Mouse (Mus musculus) inflammation-experienced regulatory T-cells, adult 6 months (primary cell): Measurements from ENCODE around the gene Enpep. TPM values are rescaled to one million over a fixed set of nuclear protein-coding genes. Genes with fewer than 3 reads are reported as not detected.
A peak's percentile ranks its signal among the peaks of the same experiment; 100 is the strongest.

Experiments used
- ATAC-seq: one replicate; pipeline ENCODE4 v1.8.0; 2017
- polyA plus RNA-seq, 3 experiments: library from polyadenylated mRNA; unstranded; fragments of 100-300 nt; shearing (Covaris generic); gene quantifications; one replicate each; pipeline ENCODE4 v1.2.1; 2017

Gene Enpep
- polyA plus RNA-seq, 3 experiments from 2014 or later, result not detected

DNA sequence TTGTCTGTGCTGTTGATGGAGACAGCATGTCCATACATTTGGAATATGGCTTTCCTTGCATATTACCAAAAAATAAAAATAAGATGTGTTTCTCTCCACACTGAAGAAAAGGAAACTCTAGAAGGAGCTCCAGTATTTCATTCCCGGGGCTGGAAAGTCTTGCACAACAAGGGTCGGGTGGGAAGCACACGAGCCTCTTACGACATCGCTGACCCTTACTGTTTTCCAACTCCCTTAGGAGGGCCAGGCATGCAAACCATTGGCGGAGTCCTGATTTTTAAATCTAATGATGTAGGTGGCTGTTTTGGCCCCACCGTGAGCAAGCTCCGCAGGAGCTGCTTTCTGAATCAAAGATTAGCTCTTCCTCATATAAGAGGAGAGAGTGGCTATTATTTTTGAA lies 20.6 kb downstream of the Enpep start:
- no peak for ATAC-seq

DNA sequence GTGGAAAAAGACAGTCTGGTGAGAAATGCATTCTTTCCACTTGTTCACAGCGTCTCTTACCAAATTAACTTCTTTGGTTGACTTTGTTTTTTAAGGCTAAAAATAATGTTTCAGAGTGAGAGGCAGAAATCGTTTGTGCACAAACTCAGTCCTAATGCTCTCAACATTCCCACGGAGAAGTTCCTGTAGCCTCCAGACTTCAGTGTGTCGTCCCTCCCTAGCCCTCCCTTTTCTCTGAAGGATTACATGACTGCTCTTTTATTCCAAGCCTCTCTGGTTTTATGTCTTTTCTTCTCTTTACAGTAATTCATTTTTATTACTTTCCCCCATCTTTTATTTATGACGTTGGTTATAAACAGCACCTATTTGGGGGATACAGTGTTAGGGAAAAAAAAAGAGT lies 22.6 kb downstream of the Enpep start:
- no peak for ATAC-seq

GRCm38 (mm10) chr3:129308876-129309275 lies 23.6 kb downstream of the Enpep start:
- ATAC-seq, result no peak

DNA sequence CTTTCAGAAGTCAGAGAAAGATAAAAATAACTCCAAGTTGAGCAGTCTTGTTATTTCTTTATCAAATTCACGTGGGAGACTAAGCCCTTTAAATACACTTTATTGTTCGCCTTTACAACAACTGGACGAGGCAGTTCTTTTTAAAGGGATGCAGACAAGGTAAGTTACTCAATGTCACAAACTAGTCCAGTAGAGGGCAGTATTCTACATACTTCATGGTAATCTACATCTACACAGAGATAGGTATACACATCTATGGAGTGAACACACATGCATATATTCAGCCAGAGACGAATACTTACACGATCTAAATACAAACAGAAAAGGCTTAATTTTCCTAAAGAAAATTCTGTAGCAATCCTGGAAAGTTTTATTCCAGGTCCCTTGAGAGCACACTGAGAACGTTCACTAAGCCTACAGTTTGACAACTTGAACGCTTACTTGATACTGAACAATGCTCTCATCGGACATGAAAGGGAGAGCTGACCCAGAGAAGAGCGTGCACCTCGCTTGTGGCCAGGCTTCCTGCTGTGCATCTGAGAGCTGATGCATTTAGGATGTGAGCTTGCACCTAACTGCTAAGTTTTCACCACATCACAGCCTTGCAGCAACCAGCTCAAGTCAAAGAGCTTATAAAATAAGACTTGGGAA lies 24.3 kb downstream of the Enpep start:
- ATAC-seq, result peak; percentile 83

- peak; percentile 55 for ATAC-seq
These were observed 28.6 kb downstream of the Enpep start for GRCm38 (mm10) chr3:129303941-129304340.

DNA sequence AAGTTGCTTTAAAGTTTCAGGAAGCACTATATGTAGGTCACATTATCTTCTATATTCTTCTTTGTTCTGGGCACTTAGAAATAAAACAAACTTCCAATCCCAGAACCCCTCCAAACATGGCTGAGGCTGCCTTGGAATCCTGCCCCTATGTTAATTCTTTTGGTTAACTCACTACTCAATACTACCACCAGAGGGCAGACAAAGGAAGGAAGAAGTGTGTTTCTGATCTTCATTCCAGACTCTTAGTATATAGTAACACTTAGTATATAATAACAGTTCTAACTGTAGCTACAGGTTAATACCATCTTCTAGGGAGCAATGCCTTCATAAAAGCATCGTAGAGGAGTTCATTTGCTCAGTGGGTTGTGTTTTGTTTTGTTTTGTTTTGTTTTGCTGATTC lies 32.6 kb downstream of the Enpep start:
- ATAC-seq, result peak; percentile 78

DNA sequence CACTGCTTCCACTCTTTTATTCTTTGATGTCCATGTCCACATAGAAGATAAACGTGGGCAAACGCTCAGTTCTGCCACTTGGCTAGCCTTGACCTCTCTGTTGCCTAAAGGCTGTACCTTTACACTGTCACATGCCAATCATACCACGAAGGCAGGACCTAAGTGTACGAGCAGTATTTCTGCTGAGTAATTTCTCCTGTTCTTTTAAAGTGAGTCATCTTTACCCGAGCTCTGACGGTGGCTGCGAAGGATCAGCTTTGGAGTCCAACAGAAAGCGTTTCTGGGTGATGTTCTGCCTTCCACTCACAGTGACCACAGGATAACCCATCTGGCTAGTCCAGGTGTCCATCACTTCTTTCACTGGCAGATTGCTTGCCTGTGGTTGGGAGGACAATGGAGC lies 33.9 kb downstream of the Enpep start:
- no peak for ATAC-seq

DNA sequence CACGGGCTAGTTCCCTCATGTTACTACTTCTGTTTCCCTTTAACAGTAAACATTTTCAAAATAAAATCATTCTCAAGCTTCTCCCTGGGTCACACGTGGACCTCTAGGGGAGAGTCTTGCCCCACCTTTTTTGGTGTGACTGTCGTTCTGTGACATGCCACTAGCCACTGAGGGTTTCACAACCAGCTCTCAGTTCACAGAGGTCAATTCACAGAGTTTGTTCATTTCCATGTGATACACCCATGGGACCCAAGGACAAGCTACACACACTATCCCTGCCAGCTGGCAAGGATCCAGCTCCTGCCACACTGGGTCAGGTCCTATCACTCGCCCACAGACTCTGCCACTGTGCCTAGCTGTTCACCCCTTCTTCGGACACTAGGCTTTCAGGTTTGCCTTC lies 35.5 kb downstream of the Enpep start:
- no peak for ATAC-seq

DNA sequence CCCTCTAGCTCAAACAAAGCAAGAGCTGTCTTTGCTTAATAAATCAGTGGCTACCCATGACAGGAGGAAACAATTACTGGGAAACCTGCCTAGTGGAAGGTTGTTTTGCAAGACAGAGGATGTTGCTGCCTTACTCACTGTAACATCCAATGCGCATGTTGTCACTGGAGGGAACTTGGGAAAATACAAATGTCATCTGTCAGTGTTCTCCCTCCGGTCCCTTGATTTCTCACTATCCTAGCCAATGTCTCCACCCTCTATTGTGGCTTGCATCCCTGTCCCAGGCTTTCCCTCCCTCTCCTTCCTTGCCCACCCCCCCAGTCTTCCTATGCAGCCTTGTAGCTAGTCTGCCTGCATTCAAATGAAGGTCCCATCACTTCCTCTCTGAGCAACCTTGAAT lies 36.6 kb downstream of the Enpep start:
- ATAC-seq, result no peak

DNA sequence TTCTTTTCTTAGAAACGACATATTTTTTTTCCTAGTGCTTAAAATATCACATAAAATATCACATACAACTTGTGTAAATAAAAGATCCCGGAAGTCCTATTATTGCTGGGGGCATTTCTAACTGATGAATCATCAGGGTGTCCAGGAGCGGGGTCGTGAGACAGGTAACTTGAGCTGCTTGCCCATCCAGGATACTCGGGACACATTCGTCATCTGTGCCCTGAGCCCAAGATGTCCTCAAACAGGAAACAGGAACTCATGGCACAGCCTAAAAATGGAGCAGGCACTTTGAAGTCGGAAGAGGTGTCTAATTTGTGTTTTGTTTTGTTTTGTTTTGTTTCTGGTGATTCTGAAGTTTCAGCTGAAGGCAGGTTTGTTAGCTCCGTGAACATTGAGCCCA lies 43.0 kb downstream of the Enpep start:
- ATAC-seq, result no peak

GRCm38 (mm10) chr3:129287140-129287539 lies 45.4 kb downstream of the Enpep start:
- ATAC-seq, result no peak

DNA sequence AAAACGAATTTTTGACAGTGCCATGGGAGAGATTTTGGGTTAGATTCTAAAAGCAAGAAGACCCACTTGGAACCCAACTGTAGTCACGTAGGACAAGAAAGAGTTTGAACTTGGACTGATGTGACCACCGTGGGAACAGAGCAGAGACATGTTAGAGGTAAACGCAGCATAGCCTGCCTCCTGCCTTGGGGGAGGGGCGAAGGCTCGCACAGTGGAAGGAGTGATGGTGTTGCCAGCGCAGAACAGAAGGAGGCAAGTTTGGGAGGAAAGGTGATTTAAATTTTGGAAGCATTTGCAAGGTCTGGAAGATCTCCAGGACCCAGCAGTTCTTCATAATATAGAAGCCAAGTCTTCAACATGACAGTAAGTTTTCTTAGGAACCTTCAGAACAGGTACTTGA lies 46.1 kb downstream of the Enpep start:
- no peak for ATAC-seq

GRCm38 (mm10) chr3:129284326-129284725 lies 48.2 kb downstream of the Enpep start:
- no peak for ATAC-seq

- no peak for ATAC-seq
These were observed 53.1 kb downstream of the Enpep start for GRCm38 (mm10) chr3:129279441-129279840.

DNA sequence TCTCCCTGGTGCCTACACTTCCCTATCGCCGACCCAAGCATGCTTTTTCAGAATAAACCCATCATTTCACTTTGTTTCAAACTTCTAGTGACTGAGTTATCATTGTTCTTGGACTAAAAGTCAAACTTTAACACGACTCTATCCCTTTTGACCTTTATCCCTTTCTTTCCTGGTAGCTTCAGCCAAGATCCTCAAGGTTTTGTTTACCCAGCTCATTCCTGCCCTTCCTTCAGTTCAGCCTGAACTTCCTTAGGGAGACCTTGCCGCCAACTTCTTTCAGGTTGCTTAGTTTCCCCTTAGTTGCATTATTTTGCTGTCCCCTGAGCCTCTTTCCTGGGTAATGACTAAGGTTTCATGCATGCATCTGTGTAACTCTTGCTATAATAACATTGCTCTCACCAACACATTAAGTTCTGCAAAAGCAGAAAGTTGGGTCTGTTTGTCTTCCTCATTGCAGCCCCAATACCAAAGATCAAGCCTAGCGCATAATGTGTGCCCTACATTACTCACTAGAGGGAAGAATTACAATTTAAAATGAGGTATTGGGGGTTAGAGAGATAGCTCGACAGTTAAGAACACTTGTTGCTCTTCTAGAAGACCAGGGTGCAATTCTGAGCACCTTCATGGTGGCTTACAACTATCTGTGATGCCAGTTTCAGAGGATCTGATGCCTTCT lies 59.2 kb downstream of the Enpep start:
- ATAC-seq, result no peak

DNA sequence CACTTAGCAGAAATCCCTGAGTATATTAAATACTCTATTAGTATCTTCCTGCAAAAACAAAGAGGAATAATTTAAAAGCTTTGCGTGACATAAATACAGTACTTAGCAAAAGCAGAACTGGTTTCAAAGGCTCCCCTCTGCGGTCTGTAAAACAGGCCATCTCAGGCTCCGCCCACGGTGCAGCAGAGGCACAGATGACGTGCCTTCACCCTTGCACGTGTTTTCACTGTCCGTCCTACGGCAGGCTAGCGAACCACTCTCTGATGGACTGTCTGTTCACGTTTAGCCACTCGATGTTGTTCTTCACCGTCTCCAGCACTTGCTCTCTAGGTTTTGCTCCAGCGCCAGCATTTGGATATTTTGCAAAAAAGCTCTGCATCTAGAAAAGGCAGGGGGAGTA lies 62.5 kb downstream of the Enpep start:
- no peak for ATAC-seq

DNA sequence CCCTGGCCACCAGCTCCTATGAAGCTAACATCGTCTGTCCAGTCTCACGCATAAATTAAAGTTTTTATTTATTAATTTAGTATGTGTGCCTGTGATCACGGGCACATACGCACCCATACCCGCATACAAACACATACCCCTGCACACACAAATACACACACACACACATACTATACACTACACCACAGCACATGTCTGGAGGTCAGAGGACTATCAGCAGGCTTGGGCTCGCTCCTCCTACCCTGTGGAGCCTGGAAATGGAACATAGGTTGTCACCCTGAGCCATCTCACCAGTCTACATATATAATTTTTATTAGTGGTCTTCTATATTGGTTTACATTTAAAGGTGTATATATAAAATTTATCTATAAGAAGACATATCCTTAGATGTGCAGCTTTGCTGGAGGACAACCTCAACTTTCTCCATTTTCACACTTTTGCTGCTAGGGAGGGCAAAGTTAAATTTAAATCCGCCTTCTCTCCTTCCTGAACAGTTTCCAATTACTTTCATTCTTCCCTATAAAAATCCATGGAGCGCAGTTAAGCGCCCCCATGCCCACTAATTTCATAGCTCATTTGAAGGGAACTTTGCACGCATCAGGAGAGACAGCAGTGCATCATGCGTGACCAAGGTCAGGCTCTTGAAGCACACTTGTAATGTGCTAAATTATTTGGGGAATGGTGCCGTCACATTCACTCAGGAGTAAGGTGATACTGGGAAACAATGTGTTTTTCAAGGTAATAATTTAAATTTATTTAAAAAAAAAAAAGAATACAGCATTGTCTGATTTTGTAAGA lies 63.4 kb downstream of the Enpep start:
- ATAC-seq, result no peak

GRCm38 (mm10) chr3:129258497-129258896 lies 74.0 kb downstream of the Enpep start:
- no peak for ATAC-seq

DNA sequence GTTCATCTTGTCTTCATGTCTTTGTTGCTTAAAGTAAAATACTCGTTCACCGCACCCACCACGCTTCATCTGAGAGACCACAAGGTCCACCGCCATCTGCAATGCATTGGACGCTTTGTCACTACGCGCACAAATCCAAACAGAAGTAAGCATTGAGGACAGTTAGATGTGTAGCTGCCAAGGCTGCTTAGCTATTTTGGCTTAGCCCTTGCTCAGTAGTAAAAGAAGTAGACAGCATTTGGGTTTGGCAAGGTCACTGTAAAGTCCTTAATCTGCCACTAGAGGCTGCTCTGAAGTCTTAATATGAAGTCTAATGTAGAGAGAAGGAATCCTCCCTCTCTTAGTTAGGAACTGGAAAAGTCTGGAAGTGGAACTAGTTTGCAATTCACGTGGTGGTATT lies 75.8 kb downstream of the Enpep start:
- no peak for ATAC-seq

DNA sequence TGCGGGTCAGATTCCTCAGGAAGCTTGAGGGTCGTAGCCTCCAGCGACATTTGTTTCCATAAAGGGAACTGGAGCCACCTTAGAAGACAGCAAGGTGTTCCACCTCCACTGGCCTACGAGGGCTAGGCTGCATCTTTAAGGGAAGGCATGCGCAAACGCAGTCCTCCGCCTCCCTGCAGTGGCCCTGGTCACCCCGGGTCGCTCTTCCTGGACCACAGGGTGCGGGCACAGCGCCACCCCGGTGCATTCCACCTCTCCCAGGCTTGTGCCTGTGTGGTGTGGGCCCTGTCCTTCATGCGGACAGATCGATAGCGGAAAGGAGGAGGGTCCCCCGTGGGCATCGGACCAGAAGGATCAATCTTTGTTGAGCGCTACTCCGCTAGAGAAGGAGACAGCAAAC lies 76.2 kb downstream of the Enpep start:
- ATAC-seq, result no peak

GRCm38 (mm10) chr3:129254246-129254645 lies 78.3 kb downstream of the Enpep start:
- no peak for ATAC-seq

- no peak for ATAC-seq
These were observed 81.5 kb downstream of the Enpep start for GRCm38 (mm10) chr3:129250997-129251396.

GRCm38 (mm10) chr3:129238664-129239258 lies 93.8 kb downstream of the Enpep start:
- ATAC-seq, result no peak
